Mouse (Mus musculus) heart, postnatal 0 days (tissue): ENCODE data around the gene Mdga2. TPM values are rescaled to one million over a fixed set of nuclear protein-coding genes. Genes with fewer than 3 reads are reported as not detected.
A peak's percentile ranks its signal among the peaks of the same experiment; 100 is the strongest.

Experiments used
- ATAC-seq: fragments of 200-750 bp; cut with Nextera tagmentation; 2 replicates; pipeline ENCODE4 v1.8.0; 2017; ENCODE audit warnings: low read depth, moderate number of reproducible peaks, moderate library complexity; ENCODE audit not compliant: insufficient read depth
- DNase-seq: peaks from one replicate; pipeline ENCODE4 v3.0.0-alpha.2; 2016; ENCODE audit warnings: low spot score
- H3K27ac ChIP-seq: fragments of 300-500 bp; sonication (generic); 2 replicates; pipeline ENCODE4 v1.5.1; 2014; ENCODE audit warnings: low read depth, mild to moderate bottlenecking
- H3K27me3 ChIP-seq: fragments of 300-500 bp; sonication (generic); 2 replicates; pipeline ENCODE4 v1.6.1; 2014; ENCODE audit warnings: low read length, mixed read lengths; ENCODE audit not compliant: control insufficient read depth, insufficient read depth
- H3K36me3 ChIP-seq: fragments of 300-500 bp; sonication (generic); replicated peaks from 2 replicates; pipeline ENCODE4 v1.6.1; 2014; ENCODE audit warnings: low read length, mixed read lengths; ENCODE audit not compliant: control insufficient read depth, insufficient read depth
- H3K4me1 ChIP-seq: fragments of 300-500 bp; sonication (generic); 2 replicates; pipeline ENCODE4 v1.6.1; 2014; ENCODE audit warnings: antibody characterized with exemption; ENCODE audit not compliant: control insufficient read depth, insufficient read depth
- H3K4me2 ChIP-seq: fragments of 300-500 bp; sonication (generic); 2 replicates; pipeline ENCODE4 v1.6.1; 2014; ENCODE audit warnings: low read depth, mild to moderate bottlenecking, low read length, moderate library complexity
- H3K4me3 ChIP-seq: fragments of 300-500 bp; sonication (generic); 2 replicates; pipeline ENCODE4 v1.5.1; 2014; ENCODE audit warnings: low read depth, low read length
- H3K9ac ChIP-seq: fragments of 300-500 bp; sonication (generic); replicated peaks from 2 replicates; pipeline ENCODE4 v1.6.1; 2014; ENCODE audit warnings: low read depth, low read length, mixed read lengths
- H3K9me3 ChIP-seq: fragments of 300-500 bp; sonication (generic); replicated peaks from 2 replicates; pipeline ENCODE4 v1.6.1; 2016; ENCODE audit warnings: low read length; ENCODE audit not compliant: control insufficient read depth
- CTCF ChIP-seq: IDR thresholded peaks from 2 replicates; pipeline ENCODE4 v1.5.1; 2016; ENCODE audit warnings: antibody characterized with exemption, control low read depth, low read depth
- EP300 ChIP-seq: IDR thresholded peaks from 2 replicates; pipeline ENCODE4 v1.6.1; 2016; ENCODE audit warnings: antibody characterized with exemption, low read depth
- WGBS: fragments of 180-500 bp; shearing (Covaris S2); extraction: QIAGEN DNeasy Blood & Tissue Kit; methylation state at CpG from one replicate; pipeline ENCODE4 v1.1.7; 2014; 5-methylcytosine and 5-hydroxymethylcytosine counted together
- polyA plus RNA-seq: library from polyadenylated mRNA; unstranded; fragments of >200 nt; fragmentation: Nextera tagmentation; extraction: Ambion mirVana; gene quantifications from 2 replicates; pipeline ENCODE4 v1.2.1, GENCODE M21; 2015
- total RNA-seq: library from RNA; depleted of rRNA; stranded (reverse); fragments of >200 nt; gene quantifications from 2 replicates; pipeline ENCODE4 v1.2.3, GENCODE M21; 2014; ENCODE audit warnings: low replicate concordance

Mdga2 gene
- total and polyA plus RNA-seq, 2 experiments from 2014 or later, result 0.16 to 0.19 TPM

DNA sequence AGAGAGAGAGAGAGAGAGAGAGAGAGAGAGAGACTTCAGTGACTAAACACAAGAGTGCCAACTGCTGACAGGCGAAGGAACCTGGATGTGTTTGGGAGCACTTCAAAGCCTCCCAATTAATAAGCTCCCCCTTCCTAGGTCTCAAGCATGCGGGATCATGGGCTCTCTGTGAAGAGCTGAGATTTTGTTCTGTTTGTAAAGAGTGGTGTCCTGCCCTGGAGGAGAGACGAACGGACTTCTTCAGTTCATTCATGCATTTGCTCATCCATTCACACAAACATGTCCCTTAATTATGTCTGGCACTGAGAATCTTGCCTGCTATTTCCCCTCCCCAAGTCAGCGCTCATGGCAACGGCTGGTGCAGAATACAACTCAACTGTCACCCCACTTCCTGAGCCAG lies 2.3 kb downstream of the Mdga2 start:
- Histone ChIP-seq H3K4me3 (no peak overlapping the region; the same call in 1 of the 2 replicates), H3K9me3 (no peaks in the 10 kb centered on the region), H3K9ac (no peak overlapping the region), H3K4me1 (peaks cover 5% of the 10 kb centered on the region), H3K4me2 (peak overlapping the region; percentile 94), H3K36me3 (no peaks in the 10 kb centered on the region), H3K27ac (no peak overlapping the region), H3K27me3 (peaks cover 47% of the 10 kb centered on the region)
- DNase-seq, result no peak
- TF ChIP-seq CTCF, result no peak
- no peak for TF ChIP-seq EP300
- no peak for ATAC-seq
- 9% methylated on average over 6 of the region's 6 CpGs for WGBS

DNA sequence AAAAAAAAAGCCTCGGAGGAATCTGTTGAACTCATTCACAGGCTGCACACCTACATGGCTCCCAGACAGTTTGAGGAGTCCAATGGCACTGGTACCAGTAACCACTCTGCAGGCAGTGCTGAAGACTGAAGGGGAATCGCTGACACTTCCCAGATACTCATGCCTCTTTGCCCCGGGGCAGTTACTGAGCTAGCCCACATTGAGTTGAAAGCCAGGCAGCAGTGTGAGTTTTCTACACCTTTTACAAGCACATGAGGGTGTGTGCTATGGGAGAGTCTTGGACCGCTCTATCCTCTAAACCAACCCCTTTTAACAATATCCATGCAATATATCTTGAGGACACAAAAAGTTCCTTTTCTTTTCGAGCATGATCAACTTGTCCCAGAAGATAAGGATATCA lies 2.8 kb downstream of the Mdga2 start:
- no peaks in the 10 kb centered on the region for H3K36me3 ChIP-seq
- no peak overlapping the region for H3K9ac ChIP-seq
- no peak overlapping the region for H3K4me3 ChIP-seq
- peaks cover 5% of the 10 kb centered on the region for H3K4me1 ChIP-seq
- WGBS, result 29% methylated on average over 5 of the region's 5 CpGs
- H3K27me3 ChIP-seq, result peaks cover 47% of the 10 kb centered on the region
- ATAC-seq (no peak), DNase-seq (no peak)
- no peaks in the 10 kb centered on the region for H3K9me3 ChIP-seq
- no peak overlapping the region for H3K4me2 ChIP-seq
- no peak overlapping the region for H3K27ac ChIP-seq
- TF ChIP-seq EP300 (no peak), CTCF (no peak)

DNA sequence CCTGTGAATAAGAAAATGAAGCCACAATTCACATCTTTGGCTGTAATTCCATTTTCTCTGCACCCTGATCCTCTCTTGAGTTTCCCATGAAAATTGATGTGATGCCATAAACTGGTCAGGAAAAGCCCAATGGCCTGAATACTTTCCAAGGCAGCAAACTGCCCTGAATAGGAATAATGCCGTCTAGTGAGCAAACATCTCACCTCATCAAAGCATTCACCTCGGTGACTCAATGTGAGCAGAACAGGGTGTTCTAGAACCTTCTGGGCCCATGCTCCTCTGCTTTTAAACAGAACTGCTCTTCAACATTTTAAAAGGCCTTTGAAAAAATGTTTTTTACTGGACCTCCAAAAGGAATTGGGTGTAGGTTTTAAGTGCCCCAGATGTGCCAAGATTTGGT lies 9.5 kb downstream of the Mdga2 start:
- H3K9me3 ChIP-seq, result no peaks in the 10 kb centered on the region
- H3K36me3 ChIP-seq, result no peaks in the 10 kb centered on the region
- DNase-seq (no peak), ATAC-seq (no peak)
- WGBS, result 55% methylated on average over 2 of the region's 2 CpGs
- no peak overlapping the region for H3K27ac ChIP-seq
- TF ChIP-seq EP300 (no peak), CTCF (no peak)
- no peak overlapping the region for H3K4me3 ChIP-seq
- no peaks in the 10 kb centered on the region for H3K27me3 ChIP-seq
- no peak overlapping the region for H3K4me2 ChIP-seq
- H3K4me1 ChIP-seq, result no peaks in the 10 kb centered on the region
- H3K9ac ChIP-seq, result no peak overlapping the region

DNA sequence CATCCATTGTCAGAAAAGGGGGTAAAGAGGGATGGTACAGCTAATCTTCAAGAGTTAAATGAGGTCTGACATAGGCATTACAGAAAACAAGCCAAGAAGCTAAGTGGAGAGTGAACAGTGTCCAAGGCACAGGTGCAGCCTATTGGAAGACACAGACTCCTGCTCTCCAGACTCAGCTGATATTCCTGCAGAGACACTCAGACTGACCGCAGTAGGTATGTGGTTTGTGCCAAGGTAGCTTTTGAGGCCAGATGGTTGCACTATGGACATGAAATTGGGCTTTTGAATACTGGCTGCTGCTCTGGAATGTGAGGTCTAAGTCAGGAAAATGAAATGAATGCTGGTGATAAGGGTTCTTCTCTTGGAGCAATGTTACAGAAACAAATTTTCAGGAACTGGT lies 44.2 kb downstream of the Mdga2 start:
- no peak for TF ChIP-seq CTCF
- TF ChIP-seq EP300, result no peak
- Histone ChIP-seq H3K4me1 (no peaks in the 10 kb centered on the region), H3K9me3 (no peaks in the 10 kb centered on the region), H3K27me3 (no peaks in the 10 kb centered on the region), H3K9ac (no peak overlapping the region), H3K4me2 (no peak overlapping the region), H3K27ac (no peak overlapping the region), H3K36me3 (no peaks in the 10 kb centered on the region), H3K4me3 (no peak overlapping the region)
- ATAC-seq (no peak), DNase-seq (no peak)
- 78% methylated on average over 1 of the region's 1 CpGs for WGBS

DNA sequence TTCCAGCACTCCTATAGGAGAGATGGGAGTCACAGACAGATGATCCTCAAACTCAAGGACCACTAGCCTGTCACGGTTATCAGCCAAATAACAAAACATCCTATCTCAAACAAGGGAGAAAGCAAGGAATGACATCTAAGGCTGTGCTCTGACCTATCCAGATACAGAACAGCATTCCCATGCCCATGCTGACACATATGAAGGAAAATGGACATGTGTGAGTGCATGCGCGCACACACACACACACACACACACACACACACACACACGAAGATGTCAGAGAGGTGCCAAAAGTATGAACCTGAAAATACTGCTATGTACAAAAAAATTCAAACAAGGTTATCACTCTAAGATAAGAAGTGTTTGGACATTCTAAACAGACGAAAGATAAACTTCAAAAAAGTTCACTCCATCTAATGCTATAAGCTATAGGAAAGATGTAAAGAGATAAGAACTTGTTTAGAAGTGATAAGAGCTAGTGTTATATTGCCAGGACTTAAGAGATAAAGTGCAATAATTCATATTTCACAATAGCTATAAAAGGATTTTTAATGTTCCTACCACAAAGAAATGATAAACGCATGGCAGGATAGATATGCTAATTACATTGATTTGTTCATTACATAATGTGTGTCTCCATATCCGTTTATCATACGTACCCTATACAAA lies 65.6 kb downstream of the Mdga2 start:
- Histone ChIP-seq H3K9me3 (no peaks in the 10 kb centered on the region), H3K36me3 (no peaks in the 10 kb centered on the region), H3K4me3 (no peak overlapping the region), H3K4me2 (no peak overlapping the region), H3K27ac (no peak overlapping the region), H3K4me1 (no peaks in the 10 kb centered on the region), H3K9ac (no peak overlapping the region), H3K27me3 (no peaks in the 10 kb centered on the region)
- no peak for DNase-seq
- 74% methylated on average over 8 of the region's 8 CpGs for WGBS
- TF ChIP-seq EP300 (no peak), CTCF (no peak)
- ATAC-seq, result no peak

DNA sequence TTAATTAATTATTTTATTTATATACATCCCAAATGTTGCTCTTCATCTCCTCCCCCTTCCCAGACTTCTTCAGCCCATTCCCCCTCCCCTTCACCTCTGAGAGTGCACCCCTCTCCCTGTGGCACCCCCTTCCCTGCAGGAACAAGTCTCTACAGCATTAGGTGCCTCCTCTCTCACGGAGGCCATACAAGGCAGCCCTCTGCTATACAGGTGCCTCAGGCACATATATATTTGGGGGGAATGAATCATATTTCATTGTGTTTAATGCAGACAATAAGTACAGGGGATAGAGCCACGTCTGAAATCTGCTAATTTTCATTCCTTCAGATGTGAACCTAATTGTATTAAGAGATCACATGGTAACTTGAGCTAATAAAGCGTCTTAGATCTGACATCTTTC lies 69.3 kb downstream of the Mdga2 start:
- WGBS, result 51% methylated on average over 3 of the region's 3 CpGs
- H3K4me2 ChIP-seq, result no peak overlapping the region
- TF ChIP-seq EP300, result no peak
- TF ChIP-seq CTCF, result no peak
- no peak for DNase-seq
- H3K4me1 ChIP-seq, result no peaks in the 10 kb centered on the region
- H3K27me3 ChIP-seq, result no peaks in the 10 kb centered on the region
- H3K27ac ChIP-seq, result no peak overlapping the region
- no peaks in the 10 kb centered on the region for H3K36me3 ChIP-seq
- H3K4me3 ChIP-seq, result no peak overlapping the region
- H3K9me3 ChIP-seq, result no peaks in the 10 kb centered on the region
- no peak overlapping the region for H3K9ac ChIP-seq
- ATAC-seq, result no peak
